Mouse (Mus musculus) ovary, adult 10 weeks (tissue): ENCODE results near the gene Capns2. TPM values are rescaled to one million over a fixed set of nuclear protein-coding genes. Genes with fewer than 3 reads are reported as not detected.

Source experiments
- polyA plus RNA-seq: library from polyadenylated mRNA; stranded (reverse); fragments of 350-450 nt; fragmentation: Illumina TruSeq; extraction: RNeasy Lipid Tissue Mini Kit (QIAGEN cat#74804); gene quantifications from one replicate; pipeline ENCODE4 v1.2.3, GENCODE M21; 2014

The Capns2 gene
- not detected for polyA plus RNA-seq

GRCm38 (mm10) chr8:92901107-92901506 is at the start of gene Capns2:
Capns2 (plus strand) TSS chr8:92901407.

DNA sequence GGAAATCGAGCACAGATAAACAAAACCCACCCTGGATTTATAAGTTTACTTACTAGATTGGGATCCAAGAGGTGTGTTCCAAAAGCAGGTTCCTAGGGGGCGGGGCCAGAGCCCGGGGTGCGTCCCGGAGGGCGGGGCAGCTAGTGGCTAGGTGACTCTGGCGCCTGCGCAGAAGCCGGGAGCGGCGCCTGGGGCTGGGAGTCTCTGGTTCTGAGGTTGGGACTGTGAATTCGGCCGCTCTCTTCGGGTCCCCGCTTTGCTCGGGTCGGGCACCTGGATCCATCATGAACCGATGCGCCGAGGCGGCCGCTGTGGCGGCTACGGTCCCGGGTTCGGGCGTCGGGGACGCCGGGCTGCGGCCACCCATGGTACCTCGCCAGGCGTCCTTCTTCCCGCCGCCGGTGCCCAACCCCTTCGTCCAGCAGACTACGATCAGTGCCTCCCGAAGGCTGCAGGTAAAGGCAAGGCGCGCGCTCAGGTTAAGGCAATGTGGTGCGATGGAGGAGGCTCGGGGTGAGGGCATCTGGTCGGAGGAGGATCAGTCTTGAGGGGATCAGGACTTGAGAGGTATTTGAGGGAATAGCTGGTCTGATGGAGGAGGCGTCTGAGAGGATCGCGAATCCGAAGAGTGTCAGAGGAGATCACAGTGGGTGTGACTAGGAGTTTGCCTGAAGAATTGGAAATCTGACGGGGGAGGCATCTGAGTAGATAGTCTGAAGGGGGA is 45.9 kb upstream of the Capns2 start, which contains the start of gene Lpcat2:
Lpcat2 (plus strand) TSS at position 169 of the 724 bp plus-strand sequence.

Other genes starting within 250 kb of the Capns2 start
- not detected for gene Irx6, start 227.1 kb upstream of the Capns2 start, polyA plus RNA-seq
- 21.7 TPM for gene Mmp2, start 74.1 kb upstream of the Capns2 start, polyA plus RNA-seq
- 8.3 TPM for gene Lpcat2, start 46.1 kb upstream of the Capns2 start, polyA plus RNA-seq
- gene Slc6a2, start 58.7 kb downstream of the Capns2 start, polyA plus RNA-seq, result 1.7 TPM
- gene Ces1a, start 146.8 kb downstream of the Capns2 start, polyA plus RNA-seq, result not detected
- 0.31 TPM for gene Ces1b, start 178.6 kb downstream of the Capns2 start, polyA plus RNA-seq
- gene Ces1c, start 229.9 kb downstream of the Capns2 start, polyA plus RNA-seq, result not detected